13 mouse cellular contexts compared by ENCODE assay signal in the genomic region with DNA sequence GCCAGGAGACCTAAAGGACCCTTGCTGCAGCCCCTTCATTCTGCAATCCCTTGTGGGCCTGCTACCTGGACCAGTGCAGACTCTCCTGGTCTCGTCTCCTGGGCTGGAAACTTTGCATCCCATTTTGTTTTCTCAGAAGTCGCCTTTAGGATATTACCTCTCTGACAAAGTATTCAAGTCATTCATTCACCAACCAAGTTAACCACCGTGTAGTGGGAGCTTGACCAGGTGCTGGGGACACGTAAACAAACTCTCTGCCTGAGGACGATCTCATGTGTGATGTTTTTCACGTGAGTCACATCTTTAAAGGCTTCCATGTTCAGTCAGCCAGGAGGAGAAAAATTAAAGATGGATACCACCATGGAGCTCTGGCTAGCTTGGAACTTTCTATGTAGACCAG. TPM values are rescaled to one million over a fixed set of nuclear protein-coding genes. Genes with fewer than 3 reads are reported as not detected.
A peak's percentile ranks its signal among the peaks of the same experiment; 100 is the strongest.
DNase-seq lines count a peak whose midpoint lies in the region; ATAC-seq lines count a peak whose summit lies in the region.
"Had no signal": no experiment of that assay in that cellular context is flagged by ENCODE, and none has a peak within 500 bp of the region (broad histone marks: within the 10 kb centered on the region; RNA-seq: fewer than 3 reads in every experiment).

No protein-coding gene starts in this region.

- no peak for DNase-seq in heart, postnatal 4 days
- DNase-seq in kidney, adult 8-10 months = peak; percentile 12 to 17
- DNase-seq in kidney, postnatal 4 days = no peak
- no peak for DNase-seq in midbrain, embryonic 14.5 days
- no peak for DNase-seq in midbrain, embryonic 10.5 days (ENCODE audit: low spot score)
- no peak for DNase-seq in Muller cell, postnatal 12 days (ENCODE audit: inconsistent ontology term)
- DNase-seq: gastrocnemius, postnatal 14 days; thymus, postnatal 36 days had no signal

- 72% methylated on average over 6 of the region's 6 CpGs for WGBS in heart, embryonic 13.5 days
- 88% methylated on average over 6 of the region's 6 CpGs for WGBS in midbrain, embryonic 14.5 days
- 90% methylated on average over 6 of the region's 6 CpGs for WGBS in midbrain, embryonic 10.5 days
- WGBS in stomach, embryonic 16.5 days = 57% methylated on average over 6 of the region's 6 CpGs

- H3K4me2 ChIP-seq in heart, embryonic 13.5 days = peak overlapping the region; percentile 30; the same call in 1 of the 2 replicates
- H3K4me2 ChIP-seq in midbrain, embryonic 14.5 days (ENCODE audit: low read length) = no peak overlapping the region
- no peak overlapping the region for H3K4me2 ChIP-seq in stomach, embryonic 16.5 days (ENCODE audit: low read depth, low read length)
- H3K4me2 ChIP-seq: liver, embryonic 11.5 days; midbrain, embryonic 13.5 days had no signal

- peaks cover 26% of the 10 kb centered on the region for H3K4me1 ChIP-seq in heart, embryonic 13.5 days
- peaks cover 5% of the 10 kb centered on the region for H3K4me1 ChIP-seq in midbrain, embryonic 14.5 days (ENCODE audit: control insufficient read depth, insufficient read depth, low read length)
- no peaks in the 10 kb centered on the region for H3K4me1 ChIP-seq in midbrain, embryonic 10.5 days
- H3K4me1 ChIP-seq in stomach, embryonic 16.5 days (ENCODE audit: control insufficient read depth, insufficient read depth, low read length) = 0 out of 2 replicates have a peak, but pooled peaks cover 9% of the 10 kb centered on the region

- peaks cover 22% of the 10 kb centered on the region for H3K36me3 ChIP-seq in heart, embryonic 13.5 days
- H3K36me3 ChIP-seq in midbrain, embryonic 14.5 days (ENCODE audit: control insufficient read depth, insufficient read depth, low read length) = peaks cover 22% of the 10 kb centered on the region
- peaks cover 23% of the 10 kb centered on the region for H3K36me3 ChIP-seq in midbrain, embryonic 10.5 days
- H3K36me3 ChIP-seq in stomach, embryonic 16.5 days (ENCODE audit: control insufficient read depth, insufficient read depth, low read length) = no peaks in the 10 kb centered on the region

- no peak for ATAC-seq in heart, embryonic 13.5 days (ENCODE audit: extremely low read depth, insufficient number of reproducible peaks, low FRiP score, low TSS enrichment)
- no peak for ATAC-seq in midbrain, embryonic 14.5 days (ENCODE audit: low FRiP score, low TSS enrichment)
- ATAC-seq in stomach, embryonic 16.5 days (ENCODE audit: insufficient read depth, low FRiP score) = no peak

- H3K4me3 ChIP-seq in heart, embryonic 13.5 days = no peak overlapping the region
- no peak overlapping the region for H3K4me3 ChIP-seq in midbrain, embryonic 14.5 days (replicated peaks; ENCODE audit: low read depth, low read length)
- H3K4me3 ChIP-seq in midbrain, embryonic 10.5 days = no peak overlapping the region
- no peak overlapping the region for H3K4me3 ChIP-seq in stomach, embryonic 16.5 days (replicated peaks; ENCODE audit: low read length)
- H3K4me3 ChIP-seq: midbrain, embryonic 13.5 days had no signal

- H3K9ac ChIP-seq in heart, embryonic 13.5 days = peak overlapping the region; percentile 67
- H3K9ac ChIP-seq in midbrain, embryonic 14.5 days (replicated peaks; ENCODE audit: low read length) = peak overlapping the region; percentile 14; the same call in 1 of the 2 replicates
- H3K9ac ChIP-seq in stomach, embryonic 16.5 days (ENCODE audit: low read length) = no peak overlapping the region
- H3K9ac ChIP-seq: forebrain, postnatal 0 days; midbrain, embryonic 13.5 days had no signal

- H3K9me3 ChIP-seq in heart, embryonic 13.5 days = no peaks in the 10 kb centered on the region
- no peaks in the 10 kb centered on the region for H3K9me3 ChIP-seq in midbrain, embryonic 14.5 days (ENCODE audit: control insufficient read depth, low read length)
- no peaks in the 10 kb centered on the region for H3K9me3 ChIP-seq in midbrain, embryonic 10.5 days (replicated peaks)
- H3K9me3 ChIP-seq in stomach, embryonic 16.5 days (replicated peaks; ENCODE audit: control insufficient read depth, low read length) = no peaks in the 10 kb centered on the region
- H3K9me3 ChIP-seq: midbrain, embryonic 13.5 days had no signal

- H3K27me3 ChIP-seq in heart, embryonic 13.5 days (replicated peaks) = no peaks in the 10 kb centered on the region
- H3K27me3 ChIP-seq in midbrain, embryonic 14.5 days (ENCODE audit: control insufficient read depth, insufficient read depth, low read length) = no peaks in the 10 kb centered on the region
- H3K27me3 ChIP-seq in midbrain, embryonic 10.5 days (ENCODE audit: low read depth, poor library complexity, severe bottlenecking) = no peaks in the 10 kb centered on the region
- H3K27me3 ChIP-seq in stomach, embryonic 16.5 days (ENCODE audit: control insufficient read depth, insufficient read depth, low read length) = no peaks in the 10 kb centered on the region
- H3K27me3 ChIP-seq: midbrain, embryonic 13.5 days had no signal

- peak overlapping the region; percentile 79 for H3K27ac ChIP-seq in heart, embryonic 13.5 days (replicated peaks)
- H3K27ac ChIP-seq in midbrain, embryonic 14.5 days (replicated peaks; ENCODE audit: low read depth, low read length) = no peak overlapping the region
- no peak overlapping the region for H3K27ac ChIP-seq in midbrain, embryonic 10.5 days (replicated peaks)
- H3K27ac ChIP-seq in stomach, embryonic 16.5 days (ENCODE audit: low read length) = peak overlapping the region; percentile 59
- H3K27ac ChIP-seq: midbrain, embryonic 13.5 days had no signal

RNA-seq across cellular contexts. Expression of a gene that starts 7.6 kb away (rescaled TPM):
- polyA plus RNA-seq in heart, embryonic 13.5 days (2015; fragmentation: Nextera tagmentation; extraction: Ambion mirVana) = 0.57 and 0.59 TPM in 2 replicates
- 1 to 10 TPM; 5.8 to 8.0 TPM for total RNA-seq in heart, postnatal 4 days (2021)
- 6.2 and 7.5 TPM in 2 replicates for polyA plus RNA-seq in midbrain, embryonic 14.5 days (2014; fragmentation: Nextera tagmentation; extraction: Ambion mirVana)
- polyA plus RNA-seq in midbrain, embryonic 10.5 days (2016; fragmentation: Nextera tagmentation; extraction: Ambion mirVana) = 1.4 and 1.6 TPM in 2 replicates
- 1.1 and 1.2 TPM in 2 replicates for polyA plus RNA-seq in stomach, embryonic 16.5 days (2015; fragmentation: Nextera tagmentation; extraction: Ambion mirVana)

Comparison
In these comparisons a context has a peak if more than half of its experiments do, and no peak if none do; other contexts are left out.
1. DNase-seq: peak in kidney, adult 8-10 months (2 of 2); none in heart, postnatal 4 days (single experiment), kidney, postnatal 4 days (0 of 2), midbrain, embryonic 14.5 days (single experiment), midbrain, embryonic 10.5 days (single experiment) and Muller cell, postnatal 12 days (single experiment).
2. H3K27ac ChIP-seq: peak in heart, embryonic 13.5 days (single experiment) and stomach, embryonic 16.5 days (single experiment); none in midbrain, embryonic 14.5 days (single experiment) and midbrain, embryonic 10.5 days (single experiment).